Mouse (Mus musculus): ENCODE data around the gene Cacna2d4.

Gene Cacna2d4

GRCm38 (mm10) chr6:119310176-119310575, 73.8 kb downstream of the Cacna2d4 start:
- no peak for DNase-seq (ENCODE audit: low spot score in 2 of 2)

DNA sequence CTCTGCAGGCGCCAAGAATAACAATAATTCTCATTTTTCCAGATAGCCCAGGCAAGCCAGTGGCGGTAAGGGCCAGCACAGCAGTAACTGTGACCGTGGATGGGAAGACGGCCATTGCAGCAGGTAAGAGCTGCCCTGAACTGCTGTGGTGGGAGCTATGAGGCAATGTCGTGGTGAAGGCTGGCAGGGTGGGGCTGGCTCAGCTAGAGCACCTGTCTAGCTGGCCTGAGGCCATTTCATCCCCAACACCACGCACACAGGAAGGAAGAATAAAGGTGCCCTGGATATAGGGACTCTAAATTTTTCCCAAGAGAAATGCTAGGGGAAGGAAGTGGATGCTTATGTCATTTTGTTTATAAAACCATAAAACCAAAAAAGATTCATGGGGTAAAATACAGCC, 76.1 kb downstream of the Cacna2d4 start:
- no peak for DNase-seq (ENCODE audit: low spot score in 2 of 2)

GRCm38 (mm10) chr6:119313096-119313495, 76.8 kb downstream of the Cacna2d4 start:
- DNase-seq (ENCODE audit: low spot score in 2 of 2): no peak

GRCm38 (mm10) chr6:119313588-119314375, 77.5 kb downstream of the Cacna2d4 start:
- DNase-seq (ENCODE audit: low spot score in 2 of 2): no peak

- DNase-seq (ENCODE audit: low spot score in 2 of 2): no peak
These were observed 78.6 kb downstream of the Cacna2d4 start for GRCm38 (mm10) chr6:119314751-119315476.

DNA sequence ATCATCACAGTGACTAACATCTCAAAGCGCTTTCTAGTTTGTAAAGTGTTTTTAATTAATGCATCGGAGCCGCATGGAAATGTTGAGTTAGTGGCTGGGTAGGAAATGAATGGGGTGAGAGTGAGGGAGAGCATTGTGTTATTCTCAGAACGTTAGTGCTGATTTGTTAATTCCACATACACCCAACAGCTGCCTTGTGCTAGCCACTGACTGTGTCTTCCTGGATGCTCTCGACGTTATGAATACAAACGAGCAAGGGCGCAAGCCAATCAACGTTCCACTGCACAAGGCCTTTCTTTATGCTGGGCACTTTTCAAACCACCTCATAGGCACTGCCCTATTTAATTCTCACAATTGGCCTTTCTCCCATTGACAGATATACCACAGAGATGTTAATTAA, 82.4 kb downstream of the Cacna2d4 start:
- no peak for DNase-seq (ENCODE audit: low spot score in 2 of 2)

DNA sequence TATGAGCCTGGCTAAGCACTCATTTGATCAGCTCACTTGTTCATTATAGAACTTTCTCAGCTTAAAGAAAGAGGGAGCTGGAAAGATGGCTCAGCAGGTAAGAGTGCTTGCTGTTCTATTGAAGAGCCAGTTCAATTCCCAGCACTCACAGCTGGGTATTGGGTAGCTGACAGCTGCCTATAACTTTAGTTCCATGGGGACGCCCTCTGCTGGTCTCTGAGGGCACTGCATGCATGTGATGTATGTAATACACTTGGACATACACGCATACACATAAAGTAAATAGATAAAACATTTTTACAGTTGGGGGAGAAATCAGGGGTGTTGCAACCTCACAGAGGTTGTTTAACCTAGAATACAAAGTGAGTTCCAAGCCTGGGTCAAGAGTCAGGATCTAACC, 83.0 kb downstream of the Cacna2d4 start:
- no peak for DNase-seq (ENCODE audit: low spot score in 2 of 2)

GRCm38 (mm10) chr6:119320481-119320880, 84.2 kb downstream of the Cacna2d4 start:
- DNase-seq (ENCODE audit: low spot score in 2 of 2): no peak

DNA sequence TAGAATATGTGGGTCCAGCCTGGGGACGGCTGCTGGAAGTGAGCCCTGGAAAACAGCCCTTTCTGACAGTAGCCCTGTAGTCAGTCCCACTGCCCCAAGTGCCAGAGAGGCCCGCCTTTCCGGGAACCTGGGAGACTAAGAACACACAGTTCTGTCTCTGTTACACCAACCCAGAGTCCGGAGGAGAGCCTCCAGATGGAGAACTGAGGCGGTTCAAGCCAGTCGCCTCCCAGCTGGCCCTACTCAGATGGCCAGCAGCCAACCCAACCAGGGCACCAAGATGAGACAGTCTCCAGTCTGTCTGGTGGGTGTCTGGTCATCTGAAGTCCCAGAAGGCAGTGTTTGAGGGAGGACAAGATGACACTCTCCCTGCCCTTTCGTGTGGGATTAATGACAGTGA, 85.4 kb downstream of the Cacna2d4 start:
- DNase-seq (ENCODE audit: low spot score in 2 of 2): no peak

- no peak for DNase-seq (ENCODE audit: low spot score in 2 of 2)
These were observed 88.5 kb downstream of the Cacna2d4 start for GRCm38 (mm10) chr6:119324776-119325175.

GRCm38 (mm10) chr6:119325978-119326377, 89.7 kb downstream of the Cacna2d4 start:
- no peak for DNase-seq (ENCODE audit: low spot score in 2 of 2)

- no peak for DNase-seq (ENCODE audit: low spot score in 2 of 2)
These were observed 90.2 kb downstream of the Cacna2d4 start for GRCm38 (mm10) chr6:119326541-119326940.

DNA sequence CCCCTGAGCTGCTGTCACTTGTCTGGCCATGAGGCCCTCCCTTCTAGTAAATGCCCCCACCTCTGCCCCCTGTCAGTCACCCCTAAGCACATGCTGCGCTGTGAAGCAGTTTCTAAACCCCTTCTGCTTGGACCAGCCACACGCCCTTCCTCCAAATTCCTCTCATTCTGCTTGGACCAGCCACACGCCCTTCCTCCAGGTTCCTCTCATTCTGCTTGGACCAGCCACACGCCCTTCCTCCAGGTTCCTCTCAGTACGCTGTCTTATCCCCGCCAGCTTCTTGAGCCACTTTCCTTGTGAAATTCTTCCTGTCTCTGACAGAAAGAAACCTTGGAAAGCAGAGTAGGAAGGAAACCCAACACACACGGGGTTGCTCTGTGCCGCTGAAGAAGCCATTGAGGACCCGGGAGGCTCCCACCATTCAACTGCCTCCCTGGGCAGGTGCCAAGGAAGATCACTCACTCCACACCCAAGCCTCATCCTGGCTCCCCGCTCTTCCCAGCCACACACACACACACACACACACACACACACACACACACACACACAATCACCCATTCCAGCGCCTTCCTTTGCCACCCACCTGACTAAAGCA, 92.3 kb downstream of the Cacna2d4 start:
- DNase-seq (ENCODE audit: low spot score in 2 of 2): no peak

- no peak for DNase-seq (ENCODE audit: low spot score in 2 of 2)
These were observed 92.9 kb downstream of the Cacna2d4 start for GRCm38 (mm10) chr6:119329215-119329714.

DNA sequence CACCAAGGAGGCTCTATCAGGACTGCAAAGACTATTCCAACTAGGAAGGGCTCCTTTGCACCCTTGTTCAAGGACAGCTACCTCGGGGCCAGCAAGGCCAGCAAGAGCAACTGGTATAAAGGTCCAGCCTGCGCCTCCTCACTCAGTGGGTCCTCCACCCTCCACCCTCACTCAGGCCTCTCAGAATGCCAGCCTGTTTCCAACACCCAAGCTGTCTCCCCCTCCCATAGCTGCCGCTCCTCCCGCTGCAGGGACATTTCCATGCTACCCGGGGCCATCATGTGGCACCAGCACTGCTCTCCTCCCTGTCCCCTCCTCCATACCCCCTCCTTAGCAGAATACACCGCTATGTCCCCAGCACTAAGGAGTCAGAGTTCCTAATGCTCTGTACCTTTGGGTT, 93.6 kb downstream of the Cacna2d4 start:
- DNase-seq (ENCODE audit: low spot score in 2 of 2): no peak

GRCm38 (mm10) chr6:119330506-119330905, 94.2 kb downstream of the Cacna2d4 start, which contains the start of gene Lrtm2:
Lrtm2 (minus strand) TSS chr6:119330766.
- DNase-seq (ENCODE audit: low spot score in 2 of 2): no peak

DNA sequence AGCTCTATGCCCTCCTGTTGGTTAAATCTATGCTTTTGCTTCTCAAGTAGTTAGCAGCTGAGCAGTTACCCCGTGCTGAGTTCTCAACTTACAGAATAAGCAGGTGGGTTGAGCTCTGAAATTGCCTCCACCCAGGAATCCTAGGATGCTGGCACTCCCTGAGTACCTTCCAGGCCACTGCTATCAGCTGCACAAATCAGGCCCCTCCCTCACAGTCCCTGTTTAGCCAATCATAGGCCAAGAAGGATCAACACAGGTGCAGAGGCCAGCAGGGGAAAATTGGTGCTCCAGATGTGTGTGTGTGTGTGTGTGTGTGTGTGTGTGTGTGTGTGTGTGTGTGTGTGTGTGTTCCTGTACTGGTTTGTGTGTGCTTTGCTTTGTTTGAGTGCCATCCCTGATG, 95.8 kb downstream of the Cacna2d4 start:
- no peak for DNase-seq (ENCODE audit: low spot score in 2 of 2)

DNA sequence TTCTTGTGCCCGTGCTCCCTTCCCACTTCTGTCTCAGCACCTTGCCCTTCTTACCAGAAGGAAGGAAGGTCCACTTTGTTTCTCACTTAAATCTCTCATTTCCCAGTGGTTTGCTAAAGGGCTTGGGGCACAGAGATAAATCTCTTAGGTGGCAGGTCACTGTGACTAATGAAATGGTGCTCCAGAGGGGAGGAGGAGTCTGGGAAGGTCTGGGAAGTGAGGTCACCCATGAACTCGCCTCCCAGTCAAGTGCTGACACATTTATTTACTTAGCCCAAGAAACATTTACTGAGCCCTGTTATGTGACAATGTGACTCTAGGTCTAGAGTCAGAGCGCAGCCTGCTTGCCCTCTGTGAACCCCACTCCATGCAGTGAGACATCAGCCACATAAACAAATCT, 96.9 kb downstream of the Cacna2d4 start:
- DNase-seq (ENCODE audit: low spot score in 2 of 2): no peak

DNA sequence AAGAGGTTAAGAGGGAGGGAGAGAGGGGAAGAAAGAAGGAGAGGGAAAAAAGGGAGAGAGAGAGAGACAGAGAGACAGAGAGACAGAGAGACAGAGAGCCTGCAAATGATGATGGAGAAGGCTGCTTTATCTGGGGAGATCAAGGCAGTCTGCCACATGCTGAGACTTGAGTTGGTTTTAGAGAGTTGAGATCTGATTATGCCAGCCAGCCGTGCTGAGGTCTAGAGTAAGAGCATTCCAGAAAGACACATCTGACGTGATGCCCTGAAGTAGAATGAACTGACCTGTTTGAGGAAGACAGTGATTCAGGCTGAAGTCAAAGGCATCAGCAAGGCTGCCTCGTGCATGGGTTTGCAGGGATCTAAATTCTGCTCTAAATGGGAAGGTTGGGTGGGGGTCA, 97.5 kb downstream of the Cacna2d4 start:
- no peak for DNase-seq (ENCODE audit: low spot score in 2 of 2)

- DNase-seq (ENCODE audit: low spot score in 2 of 2): peak; percentile 47 to 50
These were observed 99.8 kb downstream of the Cacna2d4 start for GRCm38 (mm10) chr6:119336124-119336523.

GRCm38 (mm10) chr6:119337287-119337686, 101.0 kb downstream of the Cacna2d4 start:
- no peak for DNase-seq (ENCODE audit: low spot score in 2 of 2)

DNA sequence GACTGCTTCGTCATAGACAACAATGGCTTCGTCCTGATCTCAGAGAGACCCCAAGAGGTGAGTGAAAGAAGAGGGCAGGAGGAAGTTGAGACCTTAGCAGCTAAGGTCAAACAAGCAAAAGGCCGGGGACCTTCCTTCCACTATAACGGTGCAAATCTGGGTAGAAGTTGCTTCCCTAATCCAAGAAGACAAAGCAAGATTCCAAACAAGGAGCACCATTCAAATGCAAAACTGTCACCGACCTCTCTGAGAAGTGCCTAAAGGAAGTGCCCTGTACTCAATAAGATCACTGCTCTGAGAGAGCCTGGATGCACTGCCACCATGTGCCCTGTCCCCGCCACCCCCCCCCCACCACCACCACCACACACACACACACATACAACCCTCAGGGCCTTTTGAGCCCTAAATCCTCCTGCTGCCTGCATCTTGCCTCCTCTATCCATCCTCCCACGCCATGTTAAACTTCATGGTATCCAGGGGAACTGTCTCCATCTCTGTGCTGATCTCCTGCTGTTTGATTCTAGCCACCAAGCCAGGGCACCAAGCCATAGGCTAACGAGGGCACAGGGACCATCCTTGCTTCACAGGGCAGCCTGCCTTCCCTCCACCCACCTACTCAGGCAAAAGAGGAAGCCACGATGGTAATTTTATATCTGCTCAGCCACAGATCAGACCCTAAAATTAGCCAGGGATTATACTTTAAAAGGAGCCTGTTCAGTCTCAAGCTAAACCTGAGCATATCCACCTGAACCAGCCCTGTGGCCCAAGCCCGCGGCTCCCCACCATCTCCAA, 102.0 kb downstream of the Cacna2d4 start:
- DNase-seq (ENCODE audit: low spot score in 2 of 2): no peak
